Mouse (Mus musculus) cerebellum, adult 11 months (tissue): Measurements from ENCODE around the gene Scamp3.
"Not testable (repeated sequence)": the region's sequence is repeated elsewhere in the genome, so short reads cannot be mapped to it uniquely, and the experiment has no call there.

ENCODE experiments used
- DNase-seq: peaks from one replicate; pipeline ENCODE4 v3.0.0; 2022

The Scamp3 gene

DNA sequence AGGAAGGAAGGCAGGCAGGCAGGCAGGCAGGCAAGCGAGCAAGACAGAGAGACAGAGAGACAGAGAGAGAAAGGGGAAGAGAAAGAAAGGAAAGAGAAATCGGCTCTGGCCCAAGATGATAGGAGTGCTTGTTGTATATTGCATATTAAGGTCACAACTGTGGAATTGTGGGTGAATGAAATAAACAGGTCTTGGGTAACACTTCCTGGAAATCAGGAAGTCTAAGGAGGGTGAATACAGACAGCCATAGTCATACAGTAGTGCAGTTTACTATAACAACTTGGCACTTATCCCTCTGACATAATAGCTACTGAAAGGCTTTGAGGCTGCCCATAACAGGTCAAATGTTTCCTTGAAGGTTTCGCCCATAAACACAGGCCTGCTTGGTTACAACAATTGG is 22.6 kb downstream of the Scamp3 start:
- DNase-seq, result no peak

DNA sequence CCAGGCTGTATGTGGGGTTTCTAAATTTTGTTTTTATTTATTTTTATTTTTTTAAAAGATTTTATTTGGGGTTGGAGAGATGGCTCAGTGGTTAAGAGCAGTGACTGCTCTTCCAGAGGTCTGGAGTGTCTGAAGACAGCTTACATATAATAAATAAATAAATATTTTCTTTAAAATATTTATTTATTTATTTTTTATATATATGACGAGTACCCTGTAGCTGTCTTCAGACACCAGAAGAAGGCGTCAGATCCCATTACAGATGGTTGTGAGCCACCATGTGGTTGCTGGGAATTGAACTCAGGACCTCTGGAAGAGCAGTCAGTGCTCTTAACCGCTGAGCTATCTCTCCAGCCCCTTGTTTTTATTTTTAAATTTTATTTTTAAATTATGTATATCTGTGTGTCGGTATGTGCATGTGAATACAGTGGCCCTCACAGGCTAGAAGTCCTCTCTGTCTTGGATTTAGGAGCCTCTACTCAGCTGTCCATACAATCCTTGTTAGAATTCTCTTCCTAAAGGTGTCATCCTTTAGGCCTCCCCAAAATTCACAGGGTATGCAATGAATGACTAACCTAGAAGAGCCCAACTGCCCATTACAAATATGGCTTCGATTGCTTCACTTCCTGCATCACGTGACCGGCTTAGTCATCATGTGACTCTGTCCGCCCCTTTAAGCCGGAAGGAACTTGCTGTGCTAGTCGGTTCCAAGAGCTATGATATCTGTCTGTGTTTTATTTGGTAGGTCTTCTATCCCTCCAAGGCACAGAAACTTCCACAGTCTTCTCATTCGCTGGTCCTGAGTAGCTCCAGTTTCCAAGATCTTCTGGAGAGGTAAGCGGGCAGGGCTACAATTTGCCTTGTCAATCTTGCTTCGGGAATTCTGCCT is 25.2 kb downstream of the Scamp3 start, which contains the start of gene Gba:
Gene Gba (plus strand): TSS at position 676 of the 889 bp plus-strand sequence.
- peak; percentile 82 for DNase-seq

DNA sequence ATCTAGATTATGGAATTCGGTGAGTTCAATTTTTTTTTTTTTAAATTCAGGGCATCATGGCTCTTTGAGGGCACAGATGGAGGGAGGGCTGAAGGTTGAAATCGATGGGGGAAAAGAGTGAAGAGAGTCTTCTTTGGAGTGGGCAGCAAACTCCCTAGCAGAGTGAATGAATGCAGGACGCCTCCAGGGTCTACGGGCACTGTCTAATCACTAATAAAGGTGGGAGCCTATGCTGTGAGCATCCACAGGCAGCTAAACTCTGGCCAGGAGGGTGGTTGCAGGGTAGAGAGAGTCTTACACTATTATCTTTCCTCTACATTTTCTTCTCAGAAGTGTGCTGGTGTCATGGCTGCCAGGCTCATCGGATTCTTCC is 25.9 kb downstream of the Scamp3 start:
- DNase-seq, result no peak

DNA sequence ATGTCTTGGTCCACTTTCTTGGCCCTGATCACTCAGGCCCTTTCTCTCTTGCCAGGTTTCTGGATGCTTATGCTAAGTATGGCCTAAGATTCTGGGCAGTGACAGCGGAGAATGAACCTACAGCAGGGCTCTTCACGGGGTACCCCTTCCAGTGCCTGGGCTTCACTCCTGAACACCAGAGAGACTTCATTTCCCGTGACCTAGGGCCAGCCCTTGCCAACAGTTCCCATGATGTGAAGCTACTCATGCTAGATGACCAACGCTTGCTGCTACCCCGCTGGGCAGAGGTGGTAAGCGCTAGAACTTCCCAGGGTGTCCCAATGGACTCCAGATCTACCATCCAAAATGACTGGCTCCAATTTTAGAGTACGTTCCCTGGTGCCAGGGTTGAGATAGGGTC is 28.8 kb downstream of the Scamp3 start:
- DNase-seq, result no peak

DNA sequence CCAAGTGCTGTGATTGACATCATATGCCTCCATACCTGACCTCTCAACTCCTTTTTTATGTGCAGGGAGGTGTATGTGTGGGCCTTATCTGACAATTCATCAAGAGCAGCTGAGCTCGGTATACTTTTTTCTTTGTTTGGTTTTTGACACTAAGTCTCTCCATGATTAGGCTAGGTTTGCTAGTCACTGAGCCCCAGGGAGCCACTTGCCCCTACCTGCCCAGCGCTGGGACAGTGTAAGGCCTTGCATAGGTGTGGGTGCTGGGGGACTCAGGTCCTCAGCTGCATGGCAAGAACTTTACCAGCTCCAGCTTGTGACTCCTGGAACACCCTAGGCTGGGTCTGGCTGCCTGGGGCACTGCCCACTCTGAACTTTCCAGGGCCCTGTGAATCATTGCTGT is 29.4 kb downstream of the Scamp3 start:
- no peak for DNase-seq

DNA sequence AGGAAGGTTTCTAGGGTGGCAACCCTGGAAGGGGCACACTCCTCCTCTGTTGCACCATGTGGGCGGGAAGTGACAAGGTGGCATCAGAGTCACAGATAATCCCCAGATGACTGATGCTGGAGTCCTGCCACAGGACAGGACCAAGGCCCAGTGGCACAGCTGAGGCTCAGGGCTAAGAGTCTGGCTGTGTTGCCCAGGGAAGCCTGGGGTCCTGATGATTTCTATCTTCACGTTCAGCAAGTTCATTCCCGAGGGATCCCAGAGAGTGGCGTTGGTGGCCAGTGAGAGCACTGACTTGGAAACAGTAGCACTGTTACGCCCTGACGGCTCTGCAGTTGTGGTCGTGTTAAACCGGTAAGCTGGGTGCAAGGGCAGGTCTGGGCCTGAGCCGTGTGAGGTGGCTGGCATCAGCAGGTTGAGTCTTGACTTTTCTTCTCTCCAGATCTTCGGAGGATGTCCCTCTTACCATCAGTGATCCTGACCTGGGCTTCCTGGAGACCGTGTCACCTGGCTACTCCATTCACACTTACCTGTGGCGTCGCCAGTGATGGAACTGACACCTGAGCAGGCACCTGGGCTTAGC is 30.9 kb downstream of the Scamp3 start:
- DNase-seq, result no peak

DNA sequence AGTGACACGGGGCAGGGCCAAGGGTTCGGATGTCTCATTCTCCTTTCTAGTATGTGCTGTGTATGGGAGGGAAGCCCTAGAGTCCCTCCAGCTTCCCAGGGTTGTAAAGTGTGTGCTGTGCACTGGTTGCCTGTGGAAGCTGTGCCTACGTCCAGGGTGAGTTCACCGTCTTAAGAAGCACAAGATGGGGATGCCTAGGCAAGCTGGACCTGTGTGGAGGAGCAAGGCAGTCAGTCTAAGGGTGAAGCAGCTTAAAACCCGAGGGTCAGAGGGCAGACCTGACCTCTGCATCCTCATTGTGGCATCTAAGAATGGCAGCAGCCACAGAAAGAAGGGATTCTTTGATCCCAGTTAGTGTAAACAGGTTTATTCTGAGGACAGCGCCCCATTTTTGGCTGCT is 31.5 kb downstream of the Scamp3 start:
- no peak for DNase-seq

DNA sequence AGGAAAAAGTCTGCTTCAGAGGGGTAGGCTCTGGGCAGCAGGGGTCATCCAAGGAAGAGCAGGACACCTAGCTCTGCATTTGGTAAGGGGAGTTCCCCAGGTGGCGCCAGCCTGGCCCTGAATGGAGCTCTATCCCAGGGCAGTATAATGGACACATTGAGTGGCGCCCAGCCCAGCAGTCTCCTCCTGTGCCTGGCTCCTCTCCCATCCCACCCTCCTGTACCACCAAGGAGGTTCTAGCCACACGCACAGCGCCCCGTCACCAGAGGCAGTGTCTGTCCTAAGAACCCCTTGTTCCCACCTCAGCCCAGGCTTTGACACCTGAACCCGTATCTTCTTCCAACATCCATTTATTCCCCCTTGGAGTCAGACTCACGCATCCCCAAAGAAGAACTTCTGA is 32.5 kb downstream of the Scamp3 start:
- no peak for DNase-seq

DNA sequence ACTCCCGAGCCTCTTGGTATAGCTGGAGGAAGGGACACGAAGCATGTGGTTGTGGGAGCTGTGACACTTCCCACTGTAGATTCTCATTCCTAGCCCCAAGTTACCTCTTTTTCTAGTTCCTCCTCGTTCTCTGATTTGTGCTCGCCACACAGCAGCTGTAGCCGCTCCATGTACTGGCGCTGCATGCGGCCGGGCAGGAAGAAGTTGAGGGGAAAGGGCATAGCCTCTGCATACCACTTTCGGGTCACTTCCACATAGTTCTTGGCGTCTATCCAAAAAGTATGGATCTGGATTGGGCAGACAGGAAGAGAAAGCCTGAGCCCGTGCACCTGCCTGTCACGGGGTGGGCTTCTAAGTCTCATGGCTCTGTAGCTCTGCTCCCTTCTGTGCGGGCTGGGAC is 32.9 kb downstream of the Scamp3 start:
- no peak for DNase-seq

DNA sequence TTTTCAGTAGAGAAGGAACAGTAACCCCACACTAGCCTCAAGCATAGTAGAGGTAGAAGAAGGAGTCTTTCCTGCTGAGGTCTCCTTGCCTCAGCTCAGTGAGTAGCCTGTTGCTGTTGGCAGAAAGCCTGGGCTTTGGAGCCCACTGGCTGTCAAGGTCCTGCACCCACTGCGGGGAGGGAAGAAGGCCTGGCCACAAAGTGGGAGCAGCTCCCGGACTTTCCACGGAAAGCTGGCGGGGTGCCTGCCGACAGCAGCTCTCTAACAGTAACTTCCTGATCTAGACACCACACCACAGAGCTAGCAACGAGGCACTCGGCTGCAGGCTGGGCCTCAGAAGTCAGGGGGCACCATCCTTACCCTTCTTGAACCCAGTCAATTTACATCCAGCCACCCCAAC is 33.5 kb downstream of the Scamp3 start:
- DNase-seq, result no peak

DNA sequence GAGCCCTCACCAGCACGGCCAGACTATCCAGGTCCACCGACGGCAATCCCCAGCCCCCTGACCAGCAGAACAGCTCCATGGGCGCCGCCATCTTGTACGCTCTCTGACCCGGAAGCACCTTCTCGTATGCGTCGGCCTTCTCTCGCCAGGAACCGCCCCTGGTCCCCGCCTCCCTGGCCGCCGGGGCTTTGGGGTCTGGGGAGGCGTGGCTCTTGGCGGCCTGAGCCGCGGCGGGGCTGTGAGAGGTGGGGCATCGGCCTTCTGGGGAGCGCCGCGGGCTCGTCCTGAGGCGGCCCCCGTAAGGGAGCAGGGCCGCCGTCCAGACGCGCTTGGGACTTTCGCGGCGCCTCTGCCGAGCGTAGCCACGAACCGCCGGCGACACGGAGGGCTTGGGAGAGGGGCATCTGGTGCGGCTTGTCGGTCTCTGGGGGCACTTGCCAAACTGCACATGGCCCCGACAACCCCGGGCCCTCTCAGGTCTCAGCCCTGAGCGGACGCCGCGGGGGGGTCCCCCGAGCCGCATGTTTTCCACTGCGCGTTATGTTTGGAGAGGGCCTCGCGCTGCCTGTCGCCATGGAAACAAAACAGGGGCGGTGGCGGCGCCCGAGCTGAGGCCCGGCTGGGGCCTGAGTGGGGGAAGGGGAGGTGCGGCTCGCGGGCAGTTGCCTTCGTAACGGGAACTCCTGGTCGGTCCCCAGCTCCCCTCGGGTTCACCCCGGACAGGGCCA is 36.7 kb downstream of the Scamp3 start:
- DNase-seq, result peak; percentile 84

DNA sequence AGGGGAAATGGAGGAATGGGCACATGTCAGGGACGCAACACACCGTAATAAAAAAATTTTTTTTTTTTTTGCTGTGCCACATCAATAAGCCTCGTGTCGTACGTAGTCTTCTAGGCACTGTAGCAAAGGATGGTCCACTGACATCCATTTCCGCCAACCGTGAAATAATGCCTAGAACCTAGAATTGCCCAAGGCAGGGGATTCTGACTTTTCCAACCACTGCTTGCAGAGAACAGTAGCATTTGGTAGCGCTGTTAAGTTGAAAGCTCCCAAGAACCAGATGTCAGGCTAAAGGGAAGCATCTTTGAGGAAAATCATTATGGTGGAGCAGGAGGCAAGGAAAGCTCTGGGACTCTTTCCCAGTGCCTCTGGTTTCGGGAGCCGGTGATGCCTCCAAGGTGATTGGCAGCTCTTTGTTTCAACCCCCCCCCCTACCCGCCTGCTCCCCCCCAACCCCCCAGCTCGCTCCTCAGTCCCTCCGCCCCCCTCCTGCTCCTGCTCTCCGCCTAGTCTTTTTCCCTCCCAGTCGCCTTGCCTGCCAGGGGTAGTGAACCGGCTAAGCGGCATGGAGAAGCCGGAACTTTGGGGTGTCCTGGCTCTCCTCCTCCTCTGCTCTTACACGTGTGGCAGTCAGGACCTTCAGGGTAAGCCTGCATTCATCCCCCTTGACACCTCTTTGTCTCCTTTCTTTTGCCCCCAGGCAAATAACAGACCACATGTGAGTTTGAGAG is 37.6 kb downstream of the Scamp3 start, which contains the start of gene Thbs3:
Gene Thbs3 (plus strand): TSS at position 500 of the 731 bp plus-strand sequence.
- DNase-seq, result no peak

DNA sequence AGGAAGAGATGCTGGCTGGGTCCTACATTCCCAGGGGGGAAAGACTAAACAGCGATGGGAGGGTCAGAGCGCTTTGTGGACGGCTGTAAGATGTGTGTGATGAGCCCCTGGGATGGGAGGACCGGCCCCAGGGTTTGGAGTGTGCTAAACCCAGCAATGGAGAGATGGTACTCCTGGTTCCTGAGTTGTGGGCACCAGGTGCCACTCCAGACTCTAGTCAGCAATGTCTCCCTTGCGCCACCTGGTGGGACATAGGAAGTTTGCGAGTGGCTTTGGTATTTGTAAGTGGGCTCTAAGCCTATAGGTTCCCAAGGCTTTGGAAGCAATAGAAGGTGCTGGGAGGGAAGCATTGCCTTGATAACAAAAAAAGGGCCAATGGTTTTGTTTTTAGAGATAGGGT is 38.6 kb downstream of the Scamp3 start:
- peak; percentile 81 for DNase-seq

DNA sequence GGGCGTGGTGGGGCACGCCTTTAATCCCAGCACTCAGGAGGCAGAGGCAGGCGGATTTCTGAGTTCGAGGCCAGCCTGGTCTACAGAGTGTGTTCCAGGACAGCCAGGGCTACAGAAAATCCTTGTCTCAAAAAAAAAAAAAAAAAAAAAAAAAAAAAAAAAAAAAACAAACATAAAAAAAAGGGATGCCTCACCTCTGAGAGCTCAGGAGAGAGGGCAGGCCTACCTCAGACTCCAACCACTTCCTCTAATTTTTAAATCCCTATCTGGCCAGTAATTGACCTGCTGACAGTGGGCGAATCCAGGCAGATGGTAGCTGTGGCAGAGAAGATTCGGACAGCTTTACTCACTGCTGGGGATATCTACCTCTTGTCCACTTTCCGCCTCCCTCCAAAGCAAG is 39.1 kb downstream of the Scamp3 start:
- DNase-seq, result not testable (repeated sequence)

DNA sequence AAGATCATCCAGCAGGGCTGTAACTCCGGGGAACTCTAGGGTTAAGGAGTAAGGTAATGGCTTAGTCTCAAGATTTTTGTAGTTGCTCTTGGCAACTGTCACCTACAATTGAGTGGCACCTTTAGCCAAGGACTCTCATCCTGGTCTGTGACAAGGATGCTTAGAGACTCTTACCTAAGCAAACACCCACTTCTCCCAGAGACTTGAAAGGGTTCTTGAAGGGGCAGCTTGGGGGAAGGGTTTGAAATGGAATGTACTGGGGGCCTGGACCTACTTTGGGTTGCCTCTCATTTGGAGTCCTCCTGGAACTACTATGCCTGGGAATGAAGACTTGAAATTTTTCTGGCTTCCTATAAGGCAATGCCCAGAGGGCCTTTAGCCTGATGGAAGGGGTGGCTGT is 41.0 kb downstream of the Scamp3 start:
- no peak for DNase-seq

DNA sequence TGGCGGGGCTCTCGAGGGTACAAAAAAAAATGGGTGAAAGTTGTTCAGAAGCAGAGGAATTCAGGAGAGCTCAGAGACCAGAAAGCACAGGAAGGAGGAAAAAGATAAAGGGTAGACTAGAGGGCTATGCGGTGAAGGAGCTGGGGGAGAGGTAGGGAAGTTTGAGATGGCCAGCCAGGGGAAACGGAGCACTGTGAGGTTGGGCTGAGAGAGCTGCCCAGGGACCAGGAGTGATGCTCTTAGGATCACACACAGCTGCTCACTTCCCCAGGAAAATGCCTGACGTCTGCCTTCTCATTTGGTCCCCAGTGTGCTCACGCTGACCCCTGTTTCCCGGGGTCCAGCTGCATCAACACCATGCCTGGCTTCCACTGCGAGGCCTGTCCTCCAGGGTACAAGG is 42.3 kb downstream of the Scamp3 start:
- DNase-seq, result no peak

DNA sequence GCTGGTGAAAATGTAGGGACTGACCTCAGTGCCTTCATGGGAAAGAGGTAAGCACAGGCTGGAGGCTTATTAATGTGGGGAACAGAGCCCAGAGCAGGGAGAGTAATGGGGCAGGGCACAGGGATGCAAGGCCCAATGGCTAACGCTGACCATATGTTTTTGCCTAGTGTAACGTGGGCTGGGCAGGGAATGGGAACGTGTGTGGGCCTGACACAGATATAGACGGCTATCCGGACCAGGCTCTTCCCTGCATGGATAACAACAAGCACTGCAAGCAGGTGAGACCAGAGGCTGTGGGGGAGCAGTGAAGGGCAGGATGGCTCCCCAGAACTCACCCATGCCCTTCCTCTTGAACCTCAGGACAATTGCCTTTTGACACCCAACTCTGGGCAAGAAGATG is 43.9 kb downstream of the Scamp3 start:
- no peak for DNase-seq

DNA sequence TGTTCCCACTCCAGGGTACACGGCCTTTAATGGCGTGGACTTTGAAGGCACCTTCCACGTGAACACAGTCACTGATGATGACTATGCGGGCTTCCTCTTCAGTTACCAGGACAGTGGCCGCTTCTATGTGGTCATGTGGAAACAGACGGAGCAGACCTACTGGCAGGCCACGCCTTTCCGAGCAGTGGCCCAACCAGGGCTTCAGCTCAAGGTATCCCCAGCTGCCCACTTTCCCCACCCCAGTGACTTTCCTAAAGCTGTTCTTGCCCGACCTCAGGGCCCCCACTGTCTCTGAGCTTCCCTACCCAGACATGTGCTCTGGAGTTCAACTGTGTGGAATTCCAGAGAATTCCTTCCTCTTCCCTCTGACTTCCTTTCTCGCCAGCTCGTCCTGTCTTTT is 47.5 kb downstream of the Scamp3 start:
- DNase-seq, result no peak

DNA sequence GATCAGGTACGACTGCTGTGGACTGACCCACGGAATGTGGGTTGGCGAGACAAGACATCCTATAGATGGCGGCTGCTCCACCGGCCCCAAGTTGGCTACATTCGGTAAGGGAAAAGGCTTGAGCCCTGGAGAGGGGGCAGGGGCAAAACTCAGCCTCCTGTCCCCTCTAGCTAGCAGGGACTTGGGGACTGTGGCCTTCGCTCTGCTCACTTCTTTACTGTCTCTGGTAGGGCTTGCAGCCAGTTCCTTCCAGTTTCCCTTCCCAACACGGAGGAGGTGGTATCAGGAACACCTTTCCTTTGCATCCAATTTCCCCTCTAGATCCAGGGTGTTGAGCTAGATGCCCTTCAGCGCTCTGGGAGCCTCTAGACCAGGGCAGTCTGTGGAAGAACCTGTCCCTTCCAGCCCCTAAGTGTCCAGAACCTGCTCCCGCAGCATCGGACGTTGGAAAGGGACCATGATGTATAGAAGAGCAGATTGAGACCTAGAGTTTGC is 48.1 kb downstream of the Scamp3 start:
- no peak for DNase-seq

DNA sequence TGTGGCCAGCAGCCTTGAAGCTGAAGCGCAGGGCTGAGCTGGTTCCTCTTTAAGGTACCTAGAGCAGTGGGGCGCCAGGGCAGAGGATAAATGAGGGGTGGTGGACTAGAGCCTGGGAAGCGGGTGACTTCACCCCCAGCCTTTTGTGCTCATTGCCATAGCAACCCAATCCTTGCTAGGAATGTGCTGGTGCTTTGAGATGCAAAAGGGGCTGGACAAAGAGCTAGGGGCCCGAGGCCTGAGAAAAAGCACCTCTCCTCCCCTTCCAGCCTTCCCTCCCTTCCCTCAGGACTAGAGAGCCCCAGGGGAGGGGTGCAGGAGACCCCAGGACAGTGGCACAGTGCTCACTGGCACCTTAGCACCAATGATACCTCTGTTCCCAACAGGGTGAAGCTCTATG is 48.6 kb downstream of the Scamp3 start:
- DNase-seq, result no peak

DNA sequence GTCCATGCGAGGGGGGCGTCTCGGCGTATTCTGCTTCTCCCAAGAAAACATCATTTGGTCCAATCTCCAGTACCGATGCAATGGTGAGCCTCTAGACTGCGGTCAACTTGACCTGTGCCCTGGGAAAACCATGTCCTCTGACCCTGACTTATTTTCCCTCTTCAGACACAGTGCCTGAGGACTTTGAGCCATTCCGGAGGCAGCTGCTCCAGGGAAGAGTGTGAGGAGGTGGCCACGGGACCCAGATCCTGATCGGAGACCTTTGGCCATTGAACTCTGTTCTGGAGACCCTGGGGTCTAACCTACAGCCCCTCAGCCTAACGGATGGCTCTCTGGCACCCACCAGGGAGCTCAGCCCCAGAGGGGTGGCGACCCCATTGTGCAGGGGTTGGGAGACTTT is 49.1 kb downstream of the Scamp3 start:
- DNase-seq, result no peak

DNA sequence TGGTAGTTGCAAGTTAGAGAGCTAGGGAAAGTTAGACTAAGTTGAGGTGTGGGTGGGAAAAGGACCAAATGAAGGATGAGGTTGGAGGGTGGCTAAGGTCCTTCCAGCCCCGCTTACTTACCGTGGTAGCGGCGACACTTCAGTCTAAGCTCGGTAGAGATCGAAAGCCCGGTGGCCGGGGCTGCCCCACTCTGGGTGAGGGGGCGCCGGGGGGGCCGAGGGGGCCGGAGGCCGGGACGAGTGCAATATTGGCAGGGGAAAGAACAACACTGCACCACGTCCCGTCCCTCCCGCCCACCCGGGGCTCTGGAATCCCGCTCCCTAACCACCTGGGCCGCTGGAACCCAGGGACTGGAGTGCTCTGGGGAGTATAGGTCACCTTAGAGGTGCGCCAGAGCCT is 49.6 kb downstream of the Scamp3 start, which contains the start of gene Mtx1:
Gene Mtx1 (minus strand): TSS at position 189 of the 400 bp plus-strand sequence.
- no peak for DNase-seq
